Mouse (Mus musculus) heart, postnatal 0 days (tissue): ENCODE measurements around the gene Mast4.

Experiments
- CTCF ChIP-seq: IDR thresholded peaks from 2 replicates; pipeline ENCODE4 v1.5.1; 2016; ENCODE audit warnings: antibody characterized with exemption, control low read depth, low read depth
- EP300 ChIP-seq: IDR thresholded peaks from 2 replicates; pipeline ENCODE4 v1.6.1; 2016; ENCODE audit warnings: antibody characterized with exemption, low read depth

DNA sequence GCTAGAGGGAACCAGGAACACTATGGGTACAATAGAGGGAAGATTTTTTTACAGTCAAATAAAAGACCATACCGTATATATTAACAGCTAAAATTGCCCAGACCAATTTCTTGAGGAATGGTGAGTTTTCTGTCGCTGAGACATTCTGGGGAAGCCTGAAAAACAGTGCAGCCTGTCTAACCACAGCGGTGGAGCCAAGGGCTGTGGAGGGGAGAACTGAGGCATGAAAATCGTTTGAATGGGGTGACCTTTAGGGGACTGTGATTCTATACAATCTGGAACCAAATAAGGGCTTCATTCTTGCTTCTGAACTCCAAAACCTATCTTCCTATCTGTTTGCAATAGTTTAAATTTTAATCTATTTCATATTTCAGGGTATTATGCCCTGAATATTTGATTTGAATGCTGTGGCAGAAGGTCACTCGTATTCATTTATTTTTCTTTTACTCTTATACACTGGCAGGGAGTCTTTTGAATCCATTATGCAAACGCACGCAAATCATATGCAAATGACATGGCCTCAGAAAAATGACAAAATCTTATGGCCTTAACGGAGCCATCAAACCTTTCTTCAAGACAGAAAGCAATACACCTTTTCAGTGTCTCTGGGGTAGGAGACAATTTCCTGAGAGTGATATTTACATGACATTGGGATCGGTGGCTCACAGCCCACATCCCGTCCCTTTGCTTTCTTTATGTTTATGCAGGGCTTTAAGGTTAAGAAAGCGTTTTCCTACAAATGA is 642.7 kb downstream of the Mast4 start:
- TF ChIP-seq CTCF (no peak), EP300 (no peak)
